Mouse (Mus musculus) 3134 (cell line): Measurements from ENCODE around the gene Slc39a13.
"Not testable (repeated sequence)": the region's sequence is repeated elsewhere in the genome, so short reads cannot be mapped to it uniquely, and the experiment has no call there.

Source experiments
- DNase-seq: peaks from one replicate; pipeline ENCODE4 v3.0.0-alpha.2; 2011; ENCODE audit warnings: low spot score; ENCODE audit not compliant: insufficient read length; ENCODE audit errors: extremely low read depth

Slc39a13 gene

DNA sequence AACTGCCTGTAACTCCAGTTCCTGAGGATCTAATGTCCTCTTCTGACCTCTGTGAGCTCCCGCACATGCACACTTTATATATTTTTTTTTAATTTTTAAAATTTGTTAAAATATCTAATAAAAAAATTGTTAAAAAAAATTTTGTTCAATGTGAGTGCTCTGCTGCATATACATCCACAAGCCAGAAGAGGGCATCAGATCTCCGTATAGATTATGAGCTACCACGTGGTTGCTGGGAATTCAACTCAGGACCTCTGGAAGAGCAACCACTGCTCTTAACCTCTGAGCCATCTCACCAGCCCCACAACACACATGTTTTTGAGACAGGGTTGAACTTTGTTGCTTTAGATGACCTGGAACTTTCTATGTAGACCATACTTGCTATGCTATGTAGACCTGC, 37.2 kb downstream of the Slc39a13 start:
- no peak for DNase-seq

- DNase-seq = no peak
These were observed 39.0 kb downstream of the Slc39a13 start for GRCm38 (mm10) chr2:91031216-91031615.

DNA sequence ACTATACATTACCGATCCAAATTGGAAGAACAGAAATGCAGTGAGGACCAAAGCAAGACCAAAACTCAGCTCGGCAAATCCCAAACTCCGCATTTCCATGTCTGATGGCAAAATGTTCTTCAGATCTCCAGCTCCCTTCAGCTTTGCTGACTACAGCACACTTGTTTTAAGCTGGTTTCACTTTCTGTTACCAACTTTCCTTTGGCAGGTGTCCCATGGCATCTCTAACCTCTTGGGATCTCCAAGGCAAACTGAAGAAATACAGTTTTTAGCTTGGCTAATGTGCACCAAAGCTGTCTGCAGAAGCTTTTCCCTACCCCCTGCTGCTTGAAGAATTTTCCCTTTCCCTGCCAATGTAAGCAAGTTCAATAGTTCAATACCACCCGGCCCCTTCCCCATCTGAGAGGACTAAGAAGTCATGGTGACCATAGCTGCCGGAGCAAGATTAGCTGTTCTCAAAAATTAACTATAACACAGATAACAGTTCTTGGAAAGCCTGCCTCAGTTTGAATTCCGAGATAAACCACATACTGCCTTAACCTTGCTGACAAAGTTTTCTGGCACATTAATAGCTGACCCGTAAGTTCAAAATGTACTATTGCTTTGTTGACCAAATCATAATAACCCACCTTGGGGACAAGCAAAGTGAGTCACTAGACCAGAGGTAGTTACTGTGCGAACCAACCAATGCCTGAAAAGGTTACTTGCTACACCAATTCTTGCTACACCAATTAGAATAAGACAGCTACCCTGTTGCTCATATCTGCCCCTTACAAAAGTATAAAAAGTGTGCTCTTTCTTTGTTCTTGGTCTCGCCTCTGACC, 42.6 kb downstream of the Slc39a13 start:
- DNase-seq = no peak

DNA sequence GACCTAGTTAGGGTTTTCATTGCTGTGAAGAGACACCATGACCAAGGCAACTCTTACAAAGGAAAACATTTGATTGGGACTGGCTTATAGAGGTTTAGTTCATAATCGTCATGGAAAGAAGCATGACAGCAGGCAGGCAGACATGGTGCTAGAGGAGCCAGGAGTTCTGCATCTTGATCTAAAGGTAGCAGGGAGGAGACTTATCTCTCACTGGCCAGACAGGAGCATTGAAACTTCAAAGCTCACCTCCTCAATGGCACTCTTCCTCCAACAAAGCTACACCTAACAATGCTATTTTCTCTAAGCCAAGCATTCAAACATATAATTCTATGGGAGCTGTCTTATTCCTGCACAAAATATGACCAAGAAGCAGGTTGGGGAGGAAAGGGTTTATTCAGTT, 43.7 kb downstream of the Slc39a13 start:
- DNase-seq = no peak

DNA sequence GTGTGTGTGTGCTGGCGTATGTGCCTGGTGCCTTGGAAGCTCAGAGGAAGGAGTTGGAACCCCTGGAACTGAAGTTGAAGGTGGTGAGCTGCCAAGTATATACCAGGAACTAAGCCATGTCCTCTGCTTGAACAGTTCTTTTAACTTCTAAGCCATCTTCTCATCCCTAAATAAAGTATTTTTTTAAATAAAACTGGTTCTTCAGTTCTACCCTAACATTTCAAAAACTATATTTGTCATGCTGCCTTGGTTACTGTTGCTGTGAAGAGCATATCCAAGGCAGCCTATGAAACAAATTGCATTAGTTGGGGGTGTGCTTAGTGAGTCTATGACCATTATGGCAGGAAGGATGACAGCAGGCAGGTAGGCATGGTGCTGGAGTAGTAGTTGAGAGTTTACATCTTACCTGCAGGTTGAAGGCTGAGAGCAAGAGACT, 45.1 kb downstream of the Slc39a13 start:
- DNase-seq = no peak

- no peak for DNase-seq
These were observed 46.3 kb downstream of the Slc39a13 start for GRCm38 (mm10) chr2:91023956-91024355.

- no peak for DNase-seq
These were observed 47.1 kb downstream of the Slc39a13 start for GRCm38 (mm10) chr2:91023131-91023530.

DNA sequence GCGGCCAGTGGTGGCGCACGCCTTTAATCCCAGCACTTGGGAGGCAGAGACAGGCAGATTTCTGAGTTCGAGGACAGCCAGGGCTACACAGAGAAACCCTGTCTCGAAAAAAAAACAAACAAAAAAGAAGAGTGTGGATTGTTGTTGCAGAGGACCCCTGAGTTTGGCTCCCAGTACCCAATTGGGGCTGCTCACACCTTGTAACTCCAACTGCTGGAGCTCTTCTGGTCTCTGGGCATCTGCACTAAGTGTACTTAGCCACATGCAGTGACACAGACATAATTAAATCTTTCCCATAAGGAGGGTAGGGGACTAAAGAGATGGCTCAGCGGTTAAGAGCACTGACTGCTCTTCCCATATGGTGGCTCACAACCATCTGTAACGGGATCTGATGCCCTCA, 48.0 kb downstream of the Slc39a13 start:
- DNase-seq = not testable (repeated sequence)

GRCm38 (mm10) chr2:91019911-91020310, 50.3 kb downstream of the Slc39a13 start:
- no peak for DNase-seq

- no peak for DNase-seq
These were observed 52.0 kb downstream of the Slc39a13 start for GRCm38 (mm10) chr2:91018061-91018788.

DNA sequence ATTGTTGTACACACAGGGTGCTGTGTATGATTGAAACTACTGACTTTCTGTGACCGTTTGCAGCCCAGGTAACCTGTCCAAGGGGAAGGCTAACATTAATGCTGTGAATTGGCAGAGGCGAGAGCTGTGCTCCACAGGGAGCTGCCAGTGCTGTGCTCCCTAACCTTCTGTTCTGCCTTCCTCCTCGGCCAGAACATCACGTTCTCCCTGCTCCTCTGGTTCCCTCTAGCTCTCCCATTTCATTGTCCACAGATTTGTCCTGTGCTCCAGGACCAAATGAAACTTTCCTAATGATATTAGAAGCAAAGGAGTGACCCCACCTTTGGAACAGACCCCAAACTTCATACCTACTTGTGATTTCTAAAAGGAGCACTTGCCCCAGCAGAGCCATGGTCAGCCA, 54.8 kb downstream of the Slc39a13 start:
- DNase-seq = no peak

DNA sequence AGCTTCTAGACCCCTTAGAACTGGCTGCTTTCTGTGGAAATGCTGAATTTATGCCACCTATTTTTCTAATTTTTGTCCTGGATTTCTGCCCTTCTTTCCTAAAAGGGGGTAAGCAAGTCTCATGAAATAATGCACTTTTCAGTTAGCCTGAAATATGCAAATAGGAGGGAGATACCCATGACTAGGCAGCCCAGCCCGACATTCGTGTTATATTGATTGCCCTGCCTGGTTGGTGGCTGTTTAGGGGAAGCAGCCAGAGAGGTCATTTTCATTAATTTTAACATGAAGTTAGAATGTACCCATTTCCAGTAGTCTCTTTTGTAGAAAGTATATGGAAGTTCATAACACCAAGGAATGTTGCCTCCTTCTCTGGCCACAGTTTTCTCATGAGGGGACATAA, 56.3 kb downstream of the Slc39a13 start:
- no peak for DNase-seq
